Mouse (Mus musculus) ES-Bruce4 (cell line): ENCODE measurements around the gene Osbpl11.

Experiments
- CTCF ChIP-seq: IDR thresholded peaks from one replicate; pipeline ENCODE4 v1.8.1; 2011; ENCODE audit warnings: low read depth, low read length
- POLR2A ChIP-seq: IDR thresholded peaks from one replicate; pipeline ENCODE4 v1.8.1; 2011; ENCODE audit warnings: low read length; ENCODE audit not compliant: insufficient read depth

DNA sequence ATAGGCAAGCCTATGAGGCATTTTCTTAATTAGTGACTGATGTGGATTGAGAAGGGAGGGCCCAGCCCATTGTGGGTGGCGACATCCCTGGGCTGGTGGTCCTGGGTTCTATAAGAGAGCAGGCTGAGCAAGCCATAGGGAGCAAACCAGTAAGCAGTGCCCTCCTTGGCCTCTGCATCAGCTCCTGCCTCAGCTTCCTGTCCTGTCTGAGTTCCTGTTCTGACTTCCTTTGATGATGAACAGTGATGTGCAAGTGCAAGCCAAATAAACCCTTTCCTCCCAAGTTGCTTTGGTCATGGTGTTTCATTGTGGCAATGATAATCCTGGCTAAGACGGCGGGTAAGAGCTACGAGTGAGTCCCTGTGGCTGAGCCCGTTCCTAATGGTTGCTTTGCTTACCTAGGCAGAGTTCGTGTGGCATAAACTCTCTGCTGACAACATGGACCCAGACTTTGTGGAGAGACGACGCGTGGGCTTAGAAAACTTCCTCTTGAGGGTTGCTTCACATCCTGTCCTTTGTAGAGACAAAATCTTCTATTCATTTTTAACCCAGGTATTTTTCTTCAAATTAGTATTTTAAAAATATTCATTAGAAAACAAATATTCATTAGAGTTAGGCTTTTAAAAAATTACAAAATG lies 82.9 kb downstream of the Osbpl11 start:
- no peak for TF ChIP-seq POLR2A
- no peak for TF ChIP-seq CTCF
